Mouse (Mus musculus) neural tube, embryonic 14.5 days (tissue): ENCODE results near the gene Zfp655. TPM values are rescaled to one million over a fixed set of nuclear protein-coding genes. Genes with fewer than 3 reads are reported as not detected.

Experiments used
- ATAC-seq: fragments of 200-750 bp; cut with Nextera tagmentation; 2 replicates; pipeline ENCODE4 v1.8.0; 2017; ENCODE audit warnings: low read depth, mild to moderate bottlenecking, moderate TSS enrichment, moderate library complexity
- H3K27ac ChIP-seq: fragments of 300-500 bp; sonication (generic); 2 replicates; pipeline ENCODE4 v1.5.1; 2014; ENCODE audit warnings: low read depth, mild to moderate bottlenecking, control low read depth, low read length, moderate library complexity, mixed read lengths
- H3K27me3 ChIP-seq: fragments of 300-500 bp; sonication (generic); 2 replicates; pipeline ENCODE4 v1.6.1; 2014; ENCODE audit warnings: low read length; ENCODE audit not compliant: control insufficient read depth, insufficient read depth
- H3K36me3 ChIP-seq: fragments of 300-500 bp; sonication (generic); 2 replicates; pipeline ENCODE4 v1.6.1; 2014; ENCODE audit warnings: low read length, mixed read lengths; ENCODE audit not compliant: control insufficient read depth, insufficient read depth
- H3K4me1 ChIP-seq: fragments of 300-500 bp; sonication (generic); 2 replicates; pipeline ENCODE4 v1.6.1; 2014; ENCODE audit warnings: low read length; ENCODE audit not compliant: control insufficient read depth, insufficient read depth
- H3K4me2 ChIP-seq: fragments of 300-500 bp; sonication (generic); 2 replicates; pipeline ENCODE4 v1.6.1; 2014; ENCODE audit warnings: mild to moderate bottlenecking, low read depth, low read length, control low read depth
- H3K4me3 ChIP-seq: fragments of 300-500 bp; sonication (generic); 2 replicates; pipeline ENCODE4 v1.5.1; 2014; ENCODE audit warnings: low read depth, low read length, control low read depth, mixed read lengths
- H3K9ac ChIP-seq: fragments of 300-500 bp; sonication (generic); replicated peaks from 2 replicates; pipeline ENCODE4 v1.6.1; 2014; ENCODE audit warnings: low read depth, mild to moderate bottlenecking, control low read depth, low read length, mixed read lengths
- H3K9me3 ChIP-seq: fragments of 300-500 bp; sonication (generic); 2 replicates; pipeline ENCODE4 v1.6.1; 2016; ENCODE audit warnings: low read length; ENCODE audit not compliant: control insufficient read depth
- WGBS: fragments of 180-500 bp; shearing (Covaris S2); extraction: QIAGEN DNeasy Blood & Tissue Kit; methylation state at CpG from one replicate; pipeline ENCODE4 v1.1.7; 2014; 5-methylcytosine and 5-hydroxymethylcytosine counted together
- polyA plus RNA-seq: library from polyadenylated mRNA; unstranded; fragments of >200 nt; fragmentation: Nextera tagmentation; extraction: Ambion mirVana; gene quantifications from 2 replicates; pipeline ENCODE4 v1.2.1, GENCODE M21; 2014

Gene Zfp655
- 43.7 and 44.3 TPM in 2 replicates for polyA plus RNA-seq

DNA sequence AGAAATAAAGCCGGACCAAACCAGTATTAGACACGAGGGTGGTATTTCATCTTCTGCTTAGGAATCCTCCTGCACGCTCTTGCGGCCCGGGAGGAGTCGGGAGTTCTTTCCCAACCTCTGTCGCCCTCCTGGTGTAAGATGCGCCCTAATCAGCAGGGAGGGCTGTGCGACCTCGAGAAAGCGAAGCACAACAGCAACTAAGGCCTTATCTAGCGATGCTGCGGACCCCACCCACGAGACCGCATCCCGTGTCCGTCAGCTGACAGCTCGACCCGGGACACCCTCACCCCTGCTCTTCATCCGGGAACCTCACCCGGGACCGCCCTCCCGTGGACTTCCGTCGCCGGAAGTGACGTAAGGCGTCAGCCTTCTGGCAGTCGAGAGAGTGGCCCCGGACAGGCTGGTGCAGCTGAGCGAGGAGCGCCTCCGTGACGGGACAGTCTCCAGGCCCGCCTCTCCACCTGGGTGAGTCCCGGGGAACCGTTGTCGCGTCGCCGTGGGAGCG, at the start of gene Zfp655:
TSS of gene Zfp655 (plus strand) at position 349 of the 505 bp plus-strand sequence.
- Histone ChIP-seq H3K36me3 (peaks cover 8% of the 10 kb centered on the region), H3K4me1 (peaks cover 16% of the 10 kb centered on the region), H3K27me3 (no peaks in the 10 kb centered on the region), H3K9ac (peak within 1 kb of the TSS; percentile 98), H3K4me2 (peak within 1 kb of the TSS; percentile 71), H3K9me3 (no peaks in the 10 kb centered on the region), H3K27ac (peak within 1 kb of the TSS; percentile 92), H3K4me3 (peak within 1 kb of the TSS; percentile 99)
- peak; percentile 98 for ATAC-seq
- WGBS = under 1% methylated on average over 42 of the region's 42 CpGs

DNA sequence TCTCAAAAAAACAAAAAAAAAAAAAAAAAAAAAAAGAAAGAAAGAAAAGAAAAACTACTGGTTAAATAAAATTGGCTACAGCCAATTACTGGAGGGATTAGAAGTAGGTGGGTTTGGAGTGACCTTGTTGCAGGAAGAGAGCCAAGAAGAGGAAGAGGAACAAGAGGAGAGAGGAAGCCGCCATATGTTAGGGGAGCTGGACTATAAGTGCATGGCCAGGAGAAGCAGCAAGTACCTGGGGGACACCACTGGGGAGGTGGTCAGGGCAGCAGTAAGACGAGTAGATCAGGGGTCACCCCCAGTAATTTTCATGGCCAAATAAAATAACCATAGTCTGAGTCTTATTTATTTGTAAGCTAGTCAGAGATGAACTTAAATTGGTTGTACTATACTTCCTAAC, 46.3 kb upstream of the Zfp655 start:
- H3K27ac ChIP-seq = no peak overlapping the region
- no peaks in the 10 kb centered on the region for H3K27me3 ChIP-seq
- H3K9me3 ChIP-seq = no peaks in the 10 kb centered on the region
- H3K4me3 ChIP-seq = no peak overlapping the region
- H3K36me3 ChIP-seq = peaks cover 57% of the 10 kb centered on the region
- no peak overlapping the region for H3K4me2 ChIP-seq
- WGBS = 90% methylated on average over 2 of the region's 2 CpGs
- H3K9ac ChIP-seq = no peak overlapping the region
- no peak for ATAC-seq
- peaks cover 5% of the 10 kb centered on the region; the same call in 1 of the 2 replicates for H3K4me1 ChIP-seq

DNA sequence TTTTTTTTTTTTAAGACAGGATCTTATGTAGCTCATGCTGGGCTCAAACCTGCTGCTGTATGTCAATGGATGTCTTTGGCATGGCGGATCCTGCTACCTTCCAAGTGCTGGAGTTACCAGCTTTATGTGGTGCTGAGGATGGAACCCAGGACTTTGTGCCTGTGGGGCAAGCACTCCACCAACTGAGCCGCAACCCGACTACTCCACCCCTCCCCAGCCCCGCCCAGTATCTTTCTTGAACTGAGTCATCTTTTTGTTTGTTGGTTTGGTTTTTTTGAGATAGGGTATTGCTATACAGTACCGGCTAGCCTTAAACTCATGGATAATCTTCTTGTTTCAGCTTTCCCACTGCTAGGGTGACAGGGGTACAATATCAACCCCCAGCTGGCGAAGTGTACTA, 42.1 kb upstream of the Zfp655 start:
- Histone ChIP-seq H3K4me1 (peaks cover 13% of the 10 kb centered on the region; the same call in 1 of the 2 replicates), H3K9me3 (no peaks in the 10 kb centered on the region), H3K9ac (no peak overlapping the region), H3K27me3 (no peaks in the 10 kb centered on the region), H3K4me3 (no peak overlapping the region), H3K27ac (no peak overlapping the region), H3K4me2 (no peak overlapping the region), H3K36me3 (peaks cover 28% of the 10 kb centered on the region)
- WGBS = 97% methylated on average over 6 of the region's 6 CpGs
- ATAC-seq = no peak

DNA sequence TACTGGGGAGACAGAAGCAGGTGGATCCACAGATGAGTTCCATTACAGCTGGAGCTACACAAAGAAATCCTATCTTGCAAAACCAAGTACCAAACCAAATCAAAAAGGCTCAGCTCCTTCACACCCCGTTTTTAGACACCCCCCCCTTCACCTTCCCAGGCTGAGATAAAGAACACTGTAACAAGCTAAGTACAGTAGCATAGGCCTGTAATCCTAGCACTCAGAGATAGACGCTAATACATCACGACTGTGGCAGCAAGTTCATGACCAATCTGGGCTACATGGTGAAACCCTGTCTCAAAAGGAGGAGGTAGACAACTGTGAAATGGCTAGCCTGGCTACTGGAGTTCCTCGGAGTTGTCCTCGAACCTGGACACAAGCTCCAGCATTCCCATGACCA, 41.1 kb upstream of the Zfp655 start:
- Histone ChIP-seq H3K4me1 (peaks cover 13% of the 10 kb centered on the region; the same call in 1 of the 2 replicates), H3K27me3 (no peaks in the 10 kb centered on the region), H3K4me2 (peak overlapping the region; percentile 94), H3K4me3 (peak overlapping the region; percentile 69), H3K36me3 (peaks cover 30% of the 10 kb centered on the region), H3K27ac (no peak overlapping the region), H3K9ac (peak overlapping the region; percentile 80), H3K9me3 (no peaks in the 10 kb centered on the region)
- 62% methylated on average over 5 of the region's 5 CpGs for WGBS
- ATAC-seq = no peak

DNA sequence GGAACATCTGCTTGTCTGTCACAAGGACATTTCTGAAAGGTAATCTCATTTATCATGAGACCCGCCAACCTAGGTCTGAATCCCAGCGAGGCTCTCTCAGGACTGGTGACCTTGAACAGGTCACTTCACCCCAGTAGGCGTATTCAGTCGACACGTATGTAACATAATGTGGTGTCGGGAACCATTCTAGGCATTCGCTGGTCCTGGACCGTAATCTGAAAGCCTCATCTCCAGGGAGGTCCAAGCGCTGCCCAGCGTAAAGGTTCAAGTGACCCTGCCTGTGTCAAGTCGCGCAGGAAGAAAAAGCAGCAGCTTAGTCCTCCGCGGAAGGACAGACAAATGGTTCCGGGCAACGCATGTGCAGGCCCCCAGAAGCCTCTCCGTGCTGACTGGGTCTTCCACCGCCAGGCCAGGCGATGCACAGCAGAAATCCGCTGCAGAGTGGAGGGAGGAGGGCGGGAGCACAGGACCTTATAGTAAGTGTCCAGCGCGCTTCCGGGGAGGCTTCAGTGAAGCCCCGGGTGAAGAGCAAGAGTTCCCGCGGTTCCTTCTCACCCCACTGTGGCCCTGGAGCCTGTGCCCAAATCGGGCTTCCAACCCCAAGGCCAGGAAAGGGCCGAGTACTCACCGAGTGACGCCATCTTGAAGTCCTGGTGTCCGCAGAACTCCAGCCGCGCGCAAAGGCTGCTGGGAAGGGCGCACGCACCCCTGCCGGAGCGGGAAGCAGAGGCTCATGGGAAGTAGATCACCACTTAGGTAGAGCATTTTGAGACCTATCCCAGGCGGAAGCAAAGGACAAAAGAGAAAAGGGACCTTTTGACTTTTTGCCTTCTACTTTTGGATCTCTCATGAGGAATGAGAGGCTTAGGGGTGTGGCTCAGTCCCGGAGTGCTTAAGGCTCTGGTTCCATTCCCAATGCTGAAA, 40.4 kb upstream of the Zfp655 start:
- WGBS = under 1% methylated on average over 41 of the region's 41 CpGs
- Histone ChIP-seq H3K4me1 (peaks cover 13% of the 10 kb centered on the region; the same call in 1 of the 2 replicates), H3K4me3 (peak overlapping the region; percentile 69), H3K4me2 (peak overlapping the region; percentile 94), H3K36me3 (peaks cover 27% of the 10 kb centered on the region), H3K27ac (peak overlapping the region; percentile 80), H3K27me3 (no peaks in the 10 kb centered on the region), H3K9me3 (no peaks in the 10 kb centered on the region), H3K9ac (peak overlapping the region; percentile 80)
- peak; percentile 90 for ATAC-seq

GRCm38 (mm10) chr5:145191962-145192361, 39.6 kb upstream of the Zfp655 start, which contains the start of gene Atp5j2:
Gene Atp5j2 (minus strand): TSS chr5:145192062.
- Histone ChIP-seq H3K4me3 (peak within 1 kb of the TSS; percentile 69), H3K9me3 (no peaks in the 10 kb centered on the region), H3K27me3 (no peaks in the 10 kb centered on the region), H3K4me2 (peak within 1 kb of the TSS; percentile 94), H3K36me3 (peaks cover 20% of the 10 kb centered on the region), H3K27ac (peak within 1 kb of the TSS; percentile 80), H3K9ac (peak within 1 kb of the TSS; percentile 80), H3K4me1 (peaks cover 13% of the 10 kb centered on the region; the same call in 1 of the 2 replicates)
- 88% methylated on average over 2 of the region's 2 CpGs for WGBS
- peak; percentile 18; the same call in 1 of the 2 replicates for ATAC-seq

DNA sequence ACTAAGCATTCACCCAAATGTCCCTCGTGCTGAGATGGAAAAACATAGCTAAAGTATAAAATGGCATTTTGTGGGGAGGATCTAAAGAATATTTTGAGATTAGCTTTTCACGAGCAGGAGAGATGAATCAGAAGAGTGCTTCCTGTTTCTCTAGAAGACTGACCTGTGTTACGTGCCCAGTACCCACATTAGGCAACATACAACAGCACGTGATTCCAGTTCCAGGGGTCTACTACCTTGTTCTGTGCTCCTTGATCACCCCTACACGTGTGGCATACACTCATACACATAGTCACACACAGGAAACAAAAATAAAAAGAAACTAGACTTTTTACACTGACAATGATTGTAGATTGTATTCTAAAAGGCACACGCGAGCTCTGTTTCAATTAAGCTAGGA, 31.1 kb upstream of the Zfp655 start:
- Histone ChIP-seq H3K4me1 (peaks cover 16% of the 10 kb centered on the region), H3K4me3 (no peak overlapping the region), H3K27ac (no peak overlapping the region), H3K27me3 (no peaks in the 10 kb centered on the region), H3K9ac (no peak overlapping the region), H3K4me2 (0 out of 2 replicates have a peak overlapping the region, but pooled peaks have one; percentile 88), H3K36me3 (peaks cover 3% of the 10 kb centered on the region; the same call in 1 of the 2 replicates), H3K9me3 (no peaks in the 10 kb centered on the region)
- no peak for ATAC-seq
- WGBS = 80% methylated on average over 7 of the region's 7 CpGs

- Histone ChIP-seq H3K4me3 (peak within 1 kb of the TSS; percentile 64), H3K9ac (peak within 1 kb of the TSS; percentile 72), H3K4me2 (peak within 1 kb of the TSS; percentile 88), H3K27ac (peak within 1 kb of the TSS; percentile 67), H3K4me1 (peaks cover 19% of the 10 kb centered on the region), H3K27me3 (no peaks in the 10 kb centered on the region), H3K36me3 (no peaks in the 10 kb centered on the region), H3K9me3 (no peaks in the 10 kb centered on the region)
- ATAC-seq = peak; percentile 24; the same call in 1 of the 2 replicates
- 1% methylated on average over 37 of the region's 37 CpGs for WGBS
Observed at GRCm38 (mm10) chr5:145201321-145201991, 30.1 kb upstream of the Zfp655 start, which contains the start of gene Zkscan14. Gene Zkscan14 (minus strand): TSS chr5:145201868.
